Mouse (Mus musculus) testis, adult 2 months (tissue): Measurements from ENCODE around the gene Wdr83os.

Experiments
- CTCF ChIP-seq: fragments of 200-500 bp; IDR thresholded peaks from 2 replicates; pipeline ENCODE4 v1.5.1; 2012; ENCODE audit warnings: low read depth, mild to moderate bottlenecking, inconsistent platforms, low read length, moderate library complexity; ENCODE audit not compliant: control insufficient read depth, insufficient read depth, insufficient replicate concordance
- POLR2A ChIP-seq: fragments of 200-500 bp; IDR thresholded peaks from 2 replicates; pipeline ENCODE4 v1.6.1; 2012; ENCODE audit warnings: low read depth, mild to moderate bottlenecking, inconsistent platforms, low read length, moderate library complexity; ENCODE audit not compliant: control insufficient read depth

- no peak for TF ChIP-seq CTCF
- no peak for TF ChIP-seq POLR2A
Observed at GRCm38 (mm10) chr8:85115501-85115900, 35.0 kb downstream of the Wdr83os start.
